Mouse (Mus musculus) layer of hippocampus, adult 11-12 months (tissue): ENCODE results near the gene Lnx2.

ENCODE experiments used
- DNase-seq: peaks from one replicate; pipeline ENCODE4 v3.0.0; 2022; ENCODE audit warnings: low spot score

The Lnx2 gene

GRCm38 (mm10) chr5:147076026-147076798, at the start of gene Lnx2:
Gene Lnx2 (minus strand): TSS chr5:147076586.
- DNase-seq = peak; percentile 98

GRCm38 (mm10) chr5:147125542-147126185, 49.3 kb upstream of the Lnx2 start:
- DNase-seq = no peak

- no peak for DNase-seq
Measured at GRCm38 (mm10) chr5:147124794-147125193, 48.4 kb upstream of the Lnx2 start.

DNA sequence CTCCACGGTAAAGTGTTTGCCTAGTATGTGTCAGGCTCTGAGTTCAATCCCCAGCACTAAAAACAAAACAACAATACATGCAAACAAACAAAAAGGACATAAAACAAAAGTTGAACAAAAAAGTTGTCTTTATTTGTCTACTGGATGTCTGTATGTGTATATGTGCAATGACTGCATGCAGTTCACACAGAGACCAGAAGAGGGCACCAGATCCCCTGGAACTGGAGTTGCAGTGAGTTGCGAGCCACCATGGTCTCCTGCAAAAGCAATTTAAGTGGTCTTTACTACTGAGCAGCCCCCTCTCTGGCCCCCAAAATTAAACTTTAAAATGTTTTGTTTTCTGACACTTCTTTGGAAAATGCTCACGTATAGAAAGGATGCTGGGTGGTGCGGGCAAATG, 44.8 kb upstream of the Lnx2 start:
- DNase-seq = no peak

DNA sequence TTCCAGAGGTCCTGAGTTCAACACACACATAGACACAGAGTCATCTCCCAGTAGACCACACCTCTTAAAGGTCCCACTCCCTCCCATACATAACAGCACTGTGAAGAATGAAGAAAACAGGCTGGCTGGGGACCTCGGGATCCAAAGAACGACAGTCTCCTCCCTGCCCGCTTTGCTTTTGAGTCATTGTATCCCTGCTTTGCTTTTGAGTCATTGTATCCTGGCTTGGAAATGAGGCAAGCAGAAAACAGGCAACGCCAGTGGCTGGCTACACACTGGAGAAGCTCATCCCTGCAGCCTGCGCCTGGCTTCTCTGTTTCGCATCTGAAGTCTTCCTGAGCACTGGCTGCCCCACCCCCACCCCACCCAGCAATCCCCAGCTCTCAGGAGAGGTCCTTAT, 40.6 kb upstream of the Lnx2 start:
- no peak for DNase-seq

- DNase-seq = no peak
Measured at GRCm38 (mm10) chr5:147115631-147116030, 39.2 kb upstream of the Lnx2 start.

DNA sequence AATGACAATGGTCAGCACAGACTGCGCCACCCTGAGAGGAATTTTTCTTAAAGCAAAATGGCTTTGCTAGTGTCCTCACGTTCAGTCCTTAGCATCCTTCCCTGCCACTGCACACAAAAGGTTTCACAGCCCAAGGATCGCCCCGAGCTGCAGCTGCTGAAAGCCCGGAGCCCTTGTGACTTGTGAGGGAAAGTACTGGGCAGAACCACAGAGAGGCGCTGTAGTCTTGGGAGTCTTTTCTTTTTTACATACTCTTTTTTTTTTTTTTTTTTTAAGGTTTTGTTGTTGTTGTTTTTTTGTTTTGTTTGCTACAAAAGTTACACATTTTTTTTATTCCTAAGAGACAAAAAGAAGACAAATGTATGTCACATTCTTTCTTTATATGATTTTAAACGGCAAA, 38.4 kb upstream of the Lnx2 start:
- no peak for DNase-seq

GRCm38 (mm10) chr5:147108861-147109591, 32.6 kb upstream of the Lnx2 start:
- DNase-seq = no peak

DNA sequence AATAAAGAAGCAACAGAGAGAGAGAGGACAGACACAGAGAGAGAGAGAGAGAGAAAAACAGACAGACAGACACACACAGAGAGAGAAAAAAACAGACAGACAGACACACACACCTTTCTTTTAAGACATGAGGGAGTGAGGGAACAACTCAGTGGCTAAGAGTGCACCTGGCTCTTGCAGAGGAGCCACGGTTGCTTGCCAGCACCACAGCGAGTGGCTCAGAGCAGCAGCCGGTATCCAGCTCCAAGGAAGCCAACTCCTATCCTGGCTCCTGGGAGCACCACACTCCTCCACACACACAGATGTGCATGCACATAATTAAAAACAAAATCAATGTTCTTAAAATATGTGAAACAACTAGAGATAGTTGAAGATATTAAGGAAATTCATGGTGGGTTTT, 30.9 kb upstream of the Lnx2 start:
- DNase-seq = no peak

GRCm38 (mm10) chr5:147102295-147102694, 25.9 kb upstream of the Lnx2 start:
- no peak for DNase-seq

- no peak for DNase-seq
Measured at GRCm38 (mm10) chr5:147100180-147100579, 23.8 kb upstream of the Lnx2 start.

GRCm38 (mm10) chr5:147098667-147099066, 22.3 kb upstream of the Lnx2 start:
- DNase-seq = no peak

DNA sequence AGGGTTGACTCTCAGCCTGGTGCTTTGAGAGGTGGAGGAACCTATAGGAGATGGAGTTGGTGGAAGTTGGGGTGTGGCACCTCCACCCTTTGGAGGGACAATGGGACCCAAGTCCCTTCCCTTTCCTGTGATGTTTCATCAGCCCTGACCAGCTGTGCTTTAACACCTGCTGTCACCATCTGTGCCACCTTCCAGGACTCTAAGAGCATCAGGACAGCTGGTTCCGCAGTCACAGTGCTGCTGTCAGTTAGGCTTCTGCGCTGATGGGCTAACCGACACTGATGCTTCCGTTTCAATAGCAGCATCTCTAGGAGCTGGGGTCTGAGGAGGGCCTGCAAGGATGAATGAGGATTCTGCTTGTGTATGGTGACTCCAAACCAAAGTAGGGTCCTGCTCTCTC, 20.2 kb upstream of the Lnx2 start:
- no peak for DNase-seq

- no peak for DNase-seq
Measured at GRCm38 (mm10) chr5:147094296-147094695, 17.9 kb upstream of the Lnx2 start.

DNA sequence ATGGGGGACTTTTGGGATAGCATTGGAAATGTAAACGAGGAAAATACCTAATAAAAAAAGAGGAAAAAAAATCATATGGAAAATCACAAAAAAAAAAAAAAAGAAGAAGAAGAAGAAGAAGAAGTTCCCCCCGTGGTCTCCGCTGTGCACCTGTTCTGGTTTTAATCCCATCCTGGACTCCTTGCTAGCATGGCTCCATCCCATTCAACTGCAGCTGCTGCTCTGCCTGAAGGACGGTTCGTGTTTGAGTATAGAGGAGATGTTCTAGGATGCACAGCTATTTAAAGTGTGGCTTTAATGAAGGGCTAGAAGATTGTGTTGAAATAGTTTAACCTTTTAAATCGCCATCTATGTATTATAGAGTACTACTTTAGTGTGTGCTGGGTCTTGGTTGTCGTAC, 16.1 kb upstream of the Lnx2 start:
- DNase-seq = no peak

GRCm38 (mm10) chr5:147090256-147090963, 14.0 kb upstream of the Lnx2 start:
- no peak for DNase-seq

DNA sequence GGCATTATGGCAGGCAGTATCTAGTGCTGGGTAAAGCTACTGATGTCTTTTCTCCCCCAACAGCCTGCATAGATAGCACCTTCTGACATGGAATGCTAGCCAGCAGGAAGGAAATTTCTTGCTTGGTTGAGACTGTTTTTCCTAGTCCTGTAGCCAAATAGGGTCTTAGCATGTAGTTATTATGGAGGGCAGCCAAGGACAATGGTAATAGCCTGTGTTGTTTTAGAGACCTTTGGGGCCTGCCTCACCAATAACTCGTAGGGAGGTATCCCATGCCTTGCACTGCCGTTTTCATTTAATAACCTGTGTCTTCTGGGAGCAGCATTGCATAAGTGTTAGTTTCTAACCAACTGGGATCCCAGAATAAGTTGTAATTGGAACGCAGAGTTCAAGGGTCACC, 13.4 kb upstream of the Lnx2 start:
- DNase-seq = no peak

DNA sequence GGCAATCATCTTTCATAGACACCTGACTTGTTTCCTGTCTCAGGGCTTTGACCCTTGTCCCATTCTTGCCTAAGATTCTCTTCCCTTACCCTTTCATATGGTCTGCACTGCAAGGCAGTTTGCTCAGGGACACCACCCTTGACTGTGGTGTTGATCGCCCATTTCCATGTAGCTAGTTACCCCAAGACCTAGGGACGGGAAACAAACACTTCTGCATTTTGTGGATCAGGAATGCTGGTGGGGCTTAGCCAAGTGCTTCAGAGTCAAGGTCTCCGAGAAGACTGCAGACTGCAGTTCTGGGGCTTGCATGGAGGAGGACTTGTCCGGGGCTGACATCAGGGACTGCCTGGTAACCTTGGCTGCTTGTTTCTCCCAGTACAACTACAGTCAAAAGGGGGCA, 10.4 kb upstream of the Lnx2 start:
- no peak for DNase-seq

DNA sequence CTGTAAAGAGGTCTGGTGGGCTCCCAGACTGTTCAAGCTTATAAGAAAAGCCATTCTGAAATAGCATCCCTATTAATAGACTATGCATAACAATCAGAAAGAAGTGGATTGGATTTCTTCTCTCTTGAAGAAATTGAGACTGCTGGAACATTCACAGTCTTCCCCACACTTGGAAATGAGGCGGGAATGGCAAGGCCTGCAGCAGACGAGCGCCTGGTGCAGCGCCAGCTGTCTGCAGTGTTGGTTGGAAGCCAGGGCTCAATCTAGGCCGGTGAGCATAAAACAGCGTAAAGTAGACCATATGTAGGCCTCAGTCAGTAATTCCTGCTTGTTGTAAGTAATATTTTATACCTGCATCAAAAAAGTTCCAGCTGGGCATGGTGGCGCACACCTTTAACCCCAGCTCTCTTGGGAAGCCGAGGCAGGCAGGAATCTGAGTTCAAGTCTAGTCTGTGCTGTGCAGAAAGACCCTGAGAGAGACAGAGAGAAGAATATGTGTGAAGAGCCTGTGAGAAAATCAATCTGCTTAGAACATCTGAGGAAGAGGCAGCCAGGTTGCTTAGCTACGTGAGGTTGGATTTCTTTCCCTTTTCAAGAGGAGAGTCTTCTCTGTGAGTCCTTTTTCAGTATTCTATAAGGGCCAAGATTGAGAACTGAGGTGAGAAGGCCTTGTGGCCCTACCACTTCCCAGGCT, 9.0 kb upstream of the Lnx2 start:
- peak; percentile 64 for DNase-seq

GRCm38 (mm10) chr5:147078110-147078900, 1.9 kb upstream of the Lnx2 start:
- DNase-seq = no peak
